Mouse (Mus musculus) liver, postnatal 0 days (tissue): ENCODE results near the gene Sugt1. TPM values are rescaled to one million over a fixed set of nuclear protein-coding genes. Genes with fewer than 3 reads are reported as not detected.
A peak's percentile ranks its signal among the peaks of the same experiment; 100 is the strongest.

ENCODE experiments used
- ATAC-seq: fragments of 200-750 bp; cut with Nextera tagmentation; 2 replicates; pipeline ENCODE4 v1.8.0; 2017; ENCODE audit warnings: mild to moderate bottlenecking, moderate library complexity
- DNase-seq: peaks from one replicate; pipeline ENCODE4 v3.0.0-alpha.2; 2016
- H3K27ac ChIP-seq: fragments of 300-500 bp; sonication (generic); 2 replicates; pipeline ENCODE4 v1.5.1; 2014; ENCODE audit warnings: antibody characterized with exemption, moderate library complexity, mild to moderate bottlenecking, low read depth
- H3K27me3 ChIP-seq: fragments of 300-500 bp; sonication (generic); 2 replicates; pipeline ENCODE4 v1.6.1; 2014; ENCODE audit warnings: low read length, control low read depth, mixed read lengths; ENCODE audit not compliant: insufficient read depth
- H3K36me3 ChIP-seq: fragments of 300-500 bp; sonication (generic); replicated peaks from 2 replicates; pipeline ENCODE4 v1.6.1; 2014; ENCODE audit warnings: mild to moderate bottlenecking, control low read depth, low read length, moderate library complexity, mixed read lengths; ENCODE audit not compliant: insufficient read depth
- H3K4me1 ChIP-seq: fragments of 300-500 bp; sonication (generic); 2 replicates; pipeline ENCODE4 v1.6.1; 2014; ENCODE audit warnings: antibody characterized with exemption, mild to moderate bottlenecking, control low read depth; ENCODE audit not compliant: insufficient read depth
- H3K4me2 ChIP-seq: fragments of 300-500 bp; sonication (generic); 2 replicates; pipeline ENCODE4 v1.6.1; 2014; ENCODE audit warnings: low read depth, mild to moderate bottlenecking, low read length, moderate library complexity, mixed read lengths
- H3K4me3 ChIP-seq: fragments of 300-500 bp; sonication (generic); 2 replicates; pipeline ENCODE4 v1.5.1; 2014; ENCODE audit warnings: low read depth, low read length
- H3K9ac ChIP-seq: fragments of 300-500 bp; sonication (generic); replicated peaks from 2 replicates; pipeline ENCODE4 v1.6.1; 2014; ENCODE audit warnings: mild to moderate bottlenecking, moderate library complexity
- H3K9me3 ChIP-seq: fragments of 300-500 bp; sonication (generic); 2 replicates; pipeline ENCODE4 v1.6.1; 2016; ENCODE audit warnings: mild to moderate bottlenecking, control low read depth, low read length, mixed read lengths
- CTCF ChIP-seq: sonication (generic); IDR thresholded peaks from 2 replicates; pipeline ENCODE4 v1.5.1; 2016; ENCODE audit warnings: antibody characterized with exemption, low read depth
- EP300 ChIP-seq: IDR thresholded peaks from 2 replicates; pipeline ENCODE4 v1.6.1; 2016; ENCODE audit warnings: antibody characterized with exemption, low read depth, mild to moderate bottlenecking
- WGBS: fragments of 180-500 bp; shearing (Covaris S2); extraction: QIAGEN DNeasy Blood & Tissue Kit; methylation state at CpG from one replicate; pipeline ENCODE4 v1.1.7; 2014; ENCODE audit not compliant: insufficient replicate concordance; 5-methylcytosine and 5-hydroxymethylcytosine counted together
- polyA plus RNA-seq: library from polyadenylated mRNA; unstranded; fragments of >200 nt; fragmentation: Nextera tagmentation; extraction: Ambion mirVana; gene quantifications from 2 replicates; pipeline ENCODE4 v1.2.1, GENCODE M21; 2015

Gene Sugt1
- polyA plus RNA-seq: 33.2 and 33.5 TPM in 2 replicates

DNA sequence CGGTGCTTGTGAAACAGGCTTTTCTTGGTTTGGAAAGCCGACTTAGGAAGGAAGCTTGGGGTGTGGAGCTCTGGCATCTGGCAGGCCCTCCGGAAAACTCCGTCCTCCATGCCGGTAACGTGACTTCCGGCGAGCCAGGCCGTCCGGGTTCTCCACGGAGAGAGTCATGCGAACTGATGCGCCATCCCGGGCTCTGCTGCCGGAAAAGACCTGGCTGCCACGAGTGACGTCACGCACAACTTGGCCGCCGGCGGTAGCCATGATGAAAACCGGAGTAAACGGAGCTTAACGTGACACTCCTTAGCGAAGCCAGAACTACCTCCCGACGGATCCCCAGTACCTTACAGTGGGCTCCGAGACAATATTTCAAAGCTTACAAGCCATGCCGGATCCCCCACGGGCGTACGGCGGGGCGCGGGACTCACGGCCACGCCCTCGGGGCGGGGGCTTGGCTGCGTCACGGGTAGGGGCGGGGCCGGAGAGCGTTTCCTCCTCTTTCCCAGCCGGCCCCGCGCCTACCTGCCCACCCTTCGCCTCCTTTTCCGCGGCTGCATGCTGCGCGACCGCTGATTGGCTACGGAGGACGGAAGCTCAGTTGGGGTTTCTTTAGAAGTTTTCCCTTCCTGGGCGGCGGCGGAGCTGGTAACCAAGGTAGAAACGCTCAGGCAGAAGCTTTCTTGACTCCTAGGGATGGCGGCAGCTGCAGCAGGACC is at the start of gene Sugt1:
Gene Sugt1 (plus strand): TSS at position 553 of the 713 bp plus-strand sequence.
- ATAC-seq: peak; percentile 100
- no peaks in the 10 kb centered on the region for H3K27me3 ChIP-seq
- WGBS: under 1% methylated on average over 49 of the region's 60 CpGs

GRCm38 (mm10) chr14:79537921-79538320 is 49.6 kb upstream of the Sugt1 start:
- Histone ChIP-seq H3K9me3 (no peaks in the 10 kb centered on the region), H3K4me3 (no peak overlapping the region), H3K9ac (no peak overlapping the region), H3K4me1 (peaks cover 35% of the 10 kb centered on the region), H3K27ac (no peak overlapping the region), H3K4me2 (peak overlapping the region; percentile 33; the same call in 1 of the 2 replicates), H3K36me3 (peaks cover 16% of the 10 kb centered on the region), H3K27me3 (no peaks in the 10 kb centered on the region)
- no peak for ATAC-seq
- TF ChIP-seq CTCF: no peak
- TF ChIP-seq EP300: no peak
- DNase-seq: no peak

More for the DNA sequence above, at the start of gene Sugt1:
- no peaks in the 10 kb centered on the region for H3K9me3 ChIP-seq
- peaks cover 7% of the 10 kb centered on the region for H3K4me1 ChIP-seq
- H3K4me2 ChIP-seq: peak within 1 kb of the TSS; percentile 89
- TF ChIP-seq CTCF (no peak), EP300 (peak; percentile 51; the same call in 1 of the 2 replicates)
- peak within 1 kb of the TSS; percentile 63 for H3K4me3 ChIP-seq
- peak within 1 kb of the TSS; percentile 69 for H3K9ac ChIP-seq
- DNase-seq: peak; percentile 95
- H3K36me3 ChIP-seq: peaks cover 6% of the 10 kb centered on the region; the same call in 1 of the 2 replicates
- peak within 1 kb of the TSS; percentile 93 for H3K27ac ChIP-seq

DNA sequence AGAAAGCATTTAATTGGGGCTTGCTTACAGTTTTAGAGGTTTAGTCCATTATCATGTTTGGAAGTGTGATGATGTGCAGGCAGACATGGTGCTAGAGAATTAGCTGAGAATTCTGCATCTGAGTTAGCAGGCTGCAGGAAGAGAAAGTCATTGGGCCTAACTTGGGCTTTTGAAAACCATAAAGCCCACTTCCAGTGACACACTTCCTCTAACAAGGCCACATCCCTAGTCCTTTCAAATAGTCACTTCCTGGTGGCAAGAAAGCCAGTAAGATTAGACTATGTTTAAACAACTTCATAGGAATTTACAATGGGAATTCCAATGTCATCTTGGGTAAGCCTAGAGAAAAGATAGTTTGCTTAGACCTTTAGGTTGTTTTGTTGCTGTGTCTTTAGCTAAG is 45.9 kb upstream of the Sugt1 start:
- Histone ChIP-seq H3K27me3 (no peaks in the 10 kb centered on the region), H3K9me3 (no peaks in the 10 kb centered on the region), H3K4me2 (no peak overlapping the region), H3K4me1 (peaks cover 7% of the 10 kb centered on the region), H3K36me3 (peaks cover 11% of the 10 kb centered on the region), H3K4me3 (no peak overlapping the region), H3K27ac (no peak overlapping the region), H3K9ac (no peak overlapping the region)
- TF ChIP-seq EP300 (no peak), CTCF (no peak)
- DNase-seq: no peak
- ATAC-seq: no peak

DNA sequence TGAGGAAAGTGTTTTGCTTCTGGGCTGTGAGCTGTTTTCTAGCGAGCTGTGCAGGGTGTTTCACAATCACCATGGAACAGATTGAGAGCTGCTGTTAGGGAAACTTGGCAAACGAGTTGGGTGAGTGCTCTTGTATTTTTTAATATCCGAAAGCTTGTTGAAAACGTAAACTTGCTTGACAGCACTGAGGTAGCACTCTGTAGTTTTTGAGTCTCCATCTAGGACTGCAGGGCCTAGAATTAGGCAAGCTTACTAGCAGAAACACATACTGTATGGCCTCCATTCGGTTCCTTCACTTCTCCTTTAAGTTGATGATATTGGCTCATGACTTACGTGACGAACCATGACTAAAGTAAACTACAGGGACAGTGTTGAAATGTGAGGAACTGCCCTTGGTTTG is 38.1 kb upstream of the Sugt1 start:
- WGBS: 59% methylated on average over 7 of the region's 7 CpGs
- peak; percentile 86 for ATAC-seq
- H3K4me2 ChIP-seq: peak overlapping the region; percentile 52

GRCm38 (mm10) chr14:79551929-79552328 is 35.6 kb upstream of the Sugt1 start:
- no peak overlapping the region for H3K27ac ChIP-seq
- no peak overlapping the region for H3K9ac ChIP-seq
- H3K4me2 ChIP-seq: no peak overlapping the region
- TF ChIP-seq EP300: no peak
- no peak for TF ChIP-seq CTCF
- H3K4me3 ChIP-seq: no peak overlapping the region
- ATAC-seq (no peak), DNase-seq (no peak)
- no peaks in the 10 kb centered on the region for H3K27me3 ChIP-seq
- WGBS: 77% methylated on average over 2 of the region's 2 CpGs
- 0 out of 2 replicates have a peak, but pooled peaks cover 7% of the 10 kb centered on the region for H3K36me3 ChIP-seq
- H3K4me1 ChIP-seq: peaks cover 8% of the 10 kb centered on the region
- H3K9me3 ChIP-seq: no peaks in the 10 kb centered on the region

More for the DNA sequence above, 38.1 kb upstream of the Sugt1 start:
- Histone ChIP-seq H3K36me3 (0 out of 2 replicates have a peak, but pooled peaks cover 7% of the 10 kb centered on the region), H3K4me1 (peaks cover 8% of the 10 kb centered on the region), H3K27me3 (no peaks in the 10 kb centered on the region), H3K27ac (peak overlapping the region; percentile 78), H3K9me3 (no peaks in the 10 kb centered on the region), H3K9ac (no peak overlapping the region), H3K4me3 (peak overlapping the region; percentile 6; the same call in 1 of the 2 replicates)
- no peak for TF ChIP-seq CTCF
- no peak for TF ChIP-seq EP300
- DNase-seq: peak; percentile 32

DNA sequence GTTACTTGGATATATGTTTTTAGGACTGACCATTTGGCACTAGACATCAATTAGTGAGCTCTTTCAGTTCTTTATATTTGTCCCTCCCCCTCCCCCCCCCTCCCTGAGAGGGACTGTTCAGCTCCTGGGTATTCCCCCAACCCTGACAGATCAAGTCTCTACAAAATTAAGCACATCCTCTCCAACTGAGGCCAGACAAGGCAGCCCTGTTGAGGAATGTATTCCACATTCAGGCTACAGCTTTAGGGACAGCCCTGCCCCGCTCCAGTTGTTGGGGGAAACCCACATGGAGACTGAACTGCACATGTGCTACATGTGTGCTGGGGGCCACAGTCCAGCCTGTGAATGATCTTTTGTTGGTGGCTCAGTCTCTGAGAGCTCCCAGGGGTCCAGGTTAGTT is 34.6 kb upstream of the Sugt1 start:
- no peak for DNase-seq
- Histone ChIP-seq H3K27ac (no peak overlapping the region), H3K4me2 (no peak overlapping the region), H3K9me3 (no peaks in the 10 kb centered on the region), H3K36me3 (0 out of 2 replicates have a peak, but pooled peaks cover 7% of the 10 kb centered on the region), H3K9ac (no peak overlapping the region), H3K27me3 (no peaks in the 10 kb centered on the region), H3K4me3 (no peak overlapping the region), H3K4me1 (peaks cover 13% of the 10 kb centered on the region)
- no peak for TF ChIP-seq CTCF
- 88% methylated on average over 1 of the region's 1 CpGs for WGBS
- ATAC-seq: no peak
